Comparison of ENCODE assay signal across 19 mouse cellular contexts in the genomic region with DNA sequence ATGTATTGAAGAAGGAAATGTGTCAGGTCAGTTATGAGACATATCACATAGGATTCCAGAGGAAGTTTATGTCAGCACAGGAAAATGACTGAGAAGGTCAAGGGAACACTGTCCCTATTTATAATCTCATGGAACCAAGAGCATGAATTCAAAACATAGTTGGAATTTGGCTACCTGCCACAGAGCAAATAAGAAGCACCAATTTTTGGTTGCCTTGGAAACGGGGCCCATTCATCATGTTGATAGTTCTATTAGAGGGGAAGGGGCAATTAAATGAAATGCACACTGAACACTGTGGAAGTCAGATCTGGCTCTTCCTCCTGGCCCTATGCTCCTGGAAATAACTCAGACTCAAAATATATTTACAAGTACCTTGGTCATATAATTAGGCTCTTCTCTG.
DNase-seq lines count a peak whose midpoint lies in the region; ATAC-seq and TF ChIP-seq lines count a peak whose summit lies in the region.
"Had no signal": no experiment of that assay in that cellular context is flagged by ENCODE, and none has a peak within 500 bp of the region (broad histone marks: within the 10 kb centered on the region; RNA-seq: fewer than 3 reads in every experiment).

No protein-coding gene starts in this region.

- TF ChIP-seq CTCF in gastrocnemius, adult 2 months (IDR thresholded peaks at IDR 0.05) = no peak
- no peak for TF ChIP-seq CTCF in hindbrain, postnatal 0 days (IDR thresholded peaks at IDR 0.05; ENCODE audit: low read depth)
- TF ChIP-seq CTCF in lung, postnatal 0 days (IDR thresholded peaks at IDR 0.05) = no peak

- DNase-seq in gastrocnemius, adult 2 months = no peak
- DNase-seq in gastrocnemius, postnatal 25 days = no peak
- DNase-seq in hindbrain, postnatal 0 days (ENCODE audit: low spot score) = peak; percentile 44
- no peak for DNase-seq in hindbrain, embryonic 14.5 days (ENCODE audit: low spot score)
- no peak for DNase-seq in lung, postnatal 0 days (ENCODE audit: low spot score)
- DNase-seq in lung, adult 18-20 months = no peak
- peak; percentile 23 for DNase-seq in lung, postnatal 25 days (ENCODE audit: low spot score)
- no peak for DNase-seq in left cerebral cortex, adult 11 months (ENCODE audit: low spot score)
- DNase-seq: adrenal gland, postnatal 25 days; cerebellum, adult 2 months; heart, adult 18-20 months; layer of hippocampus, adult 9-11 months; thymus, postnatal 4 days had no signal

- H3K9ac ChIP-seq in hindbrain, postnatal 0 days (replicated peaks; ENCODE audit: low read length) = no peak overlapping the region
- H3K9ac ChIP-seq in hindbrain, embryonic 14.5 days = no peak overlapping the region
- H3K9ac ChIP-seq in lung, postnatal 0 days (replicated peaks; ENCODE audit: low read depth) = no peak overlapping the region
- H3K9ac ChIP-seq: forebrain, embryonic 13.5 days; hindbrain, embryonic 13.5 days; limb, embryonic 15.5 days; midbrain, embryonic 15.5 days had no signal

- 0 out of 2 replicates have a peak overlapping the region, but pooled peaks have one; percentile 5 for H3K27ac ChIP-seq in gastrocnemius, adult 2 months
- no peak overlapping the region for H3K27ac ChIP-seq in hindbrain, postnatal 0 days
- H3K27ac ChIP-seq in hindbrain, embryonic 14.5 days = no peak overlapping the region
- H3K27ac ChIP-seq in lung, postnatal 0 days (ENCODE audit: low read length) = peak overlapping the region; percentile 21; the same call in 1 of the 2 replicates
- H3K27ac ChIP-seq: forebrain, embryonic 13.5 days; hindbrain, embryonic 13.5 days; kidney, postnatal 0 days; limb, embryonic 15.5 days; midbrain, embryonic 15.5 days had no signal

- TF ChIP-seq EP300 in lung, postnatal 0 days (IDR thresholded peaks at IDR 0.05) = peak; percentile 74; the same call in 1 of the 2 replicates

- H3K4me3 ChIP-seq in gastrocnemius, adult 2 months = no peak overlapping the region
- H3K4me3 ChIP-seq in hindbrain, postnatal 0 days (ENCODE audit: low read length) = no peak overlapping the region
- H3K4me3 ChIP-seq in hindbrain, embryonic 14.5 days (replicated peaks; ENCODE audit: low read length) = no peak overlapping the region
- no peak overlapping the region for H3K4me3 ChIP-seq in lung, postnatal 0 days (ENCODE audit: low read depth, low read length)
- H3K4me3 ChIP-seq: forebrain, embryonic 13.5 days; hindbrain, embryonic 13.5 days; limb, embryonic 15.5 days; midbrain, embryonic 15.5 days had no signal

- 83% methylated on average over 1 of the region's 1 CpGs for WGBS in hindbrain, postnatal 0 days
- 87% methylated on average over 1 of the region's 1 CpGs for WGBS in hindbrain, embryonic 14.5 days
- 35% methylated on average over 1 of the region's 1 CpGs for WGBS in lung, postnatal 0 days

- H3K27me3 ChIP-seq in hindbrain, postnatal 0 days (ENCODE audit: insufficient read depth, low read length) = no peaks in the 10 kb centered on the region
- no peaks in the 10 kb centered on the region for H3K27me3 ChIP-seq in hindbrain, embryonic 14.5 days (ENCODE audit: control insufficient read depth, insufficient read depth, low read length)
- H3K27me3 ChIP-seq in lung, postnatal 0 days (replicated peaks; ENCODE audit: insufficient read depth, low read length) = no peaks in the 10 kb centered on the region
- H3K27me3 ChIP-seq: forebrain, embryonic 13.5 days; hindbrain, embryonic 13.5 days; limb, embryonic 15.5 days; midbrain, embryonic 15.5 days had no signal

- no peaks in the 10 kb centered on the region for H3K36me3 ChIP-seq in hindbrain, postnatal 0 days (ENCODE audit: insufficient read depth, low read length)
- H3K36me3 ChIP-seq in hindbrain, embryonic 14.5 days (replicated peaks; ENCODE audit: control insufficient read depth, insufficient read depth) = no peaks in the 10 kb centered on the region
- H3K36me3 ChIP-seq in lung, postnatal 0 days (ENCODE audit: insufficient read depth, low read length) = no peaks in the 10 kb centered on the region
- H3K36me3 ChIP-seq: hindbrain, embryonic 13.5 days; limb, embryonic 15.5 days; midbrain, embryonic 15.5 days had no signal

- intact Hi-C loops in gastrocnemius, adult 2 months (cut with DNase I) = no loop called here

- H3K4me2 ChIP-seq in hindbrain, postnatal 0 days (ENCODE audit: low read depth, low read length) = no peak overlapping the region
- no peak overlapping the region for H3K4me2 ChIP-seq in hindbrain, embryonic 14.5 days (replicated peaks)
- no peak overlapping the region for H3K4me2 ChIP-seq in lung, postnatal 0 days (replicated peaks; ENCODE audit: low read depth, low read length)
- H3K4me2 ChIP-seq: forebrain, embryonic 13.5 days; hindbrain, embryonic 13.5 days; limb, embryonic 15.5 days; midbrain, embryonic 15.5 days had no signal

- H3K4me1 ChIP-seq in hindbrain, postnatal 0 days (ENCODE audit: insufficient read depth, low read length) = no peaks in the 10 kb centered on the region
- peaks cover 10% of the 10 kb centered on the region for H3K4me1 ChIP-seq in hindbrain, embryonic 14.5 days (replicated peaks; ENCODE audit: control insufficient read depth, insufficient read depth, low read length)
- 0 out of 2 replicates have a peak, but pooled peaks cover 6% of the 10 kb centered on the region for H3K4me1 ChIP-seq in lung, postnatal 0 days (ENCODE audit: insufficient read depth, low read depth, low read length)
- H3K4me1 ChIP-seq: limb, embryonic 15.5 days had no signal

- no peaks in the 10 kb centered on the region for H3K9me3 ChIP-seq in hindbrain, postnatal 0 days (ENCODE audit: low read length)
- no peaks in the 10 kb centered on the region for H3K9me3 ChIP-seq in hindbrain, embryonic 14.5 days (ENCODE audit: control insufficient read depth, low read length)
- H3K9me3 ChIP-seq in lung, postnatal 0 days (ENCODE audit: low read length) = no peaks in the 10 kb centered on the region
- H3K9me3 ChIP-seq: forebrain, embryonic 13.5 days; hindbrain, embryonic 13.5 days; limb, embryonic 15.5 days; midbrain, embryonic 15.5 days had no signal

- ATAC-seq in hindbrain, postnatal 0 days = no peak
- no peak for ATAC-seq in hindbrain, embryonic 14.5 days (ENCODE audit: low FRiP score)
- ATAC-seq in lung, postnatal 0 days = peak; percentile 13; the same call in 1 of the 2 replicates
- ATAC-seq: intestine, embryonic 16.5 days; midbrain, embryonic 15.5 days had no signal

Comparison
In these comparisons a context has a peak if more than half of its experiments do, and no peak if none do; other contexts are left out.
1. DNase-seq: peak in hindbrain, postnatal 0 days (single experiment) and lung, postnatal 25 days (single experiment); none in gastrocnemius, adult 2 months (single experiment), gastrocnemius, postnatal 25 days (single experiment), hindbrain, embryonic 14.5 days (single experiment), lung, postnatal 0 days (single experiment), lung, adult 18-20 months (0 of 2) and left cerebral cortex, adult 11 months (single experiment).
2. H3K27ac ChIP-seq: peak in gastrocnemius, adult 2 months (single experiment) and lung, postnatal 0 days (single experiment); none in hindbrain, postnatal 0 days (single experiment) and hindbrain, embryonic 14.5 days (single experiment).